In genomic region chr7:80027636-80028417, GRCm38 (mm10) we compare ENCODE assay signal across 8 mouse cellular contexts. TPM values are rescaled to one million over a fixed set of nuclear protein-coding genes. Genes with fewer than 3 reads are reported as not detected.
DNase-seq lines count a peak whose midpoint lies in the region; ATAC-seq and TF ChIP-seq lines count a peak whose summit lies in the region.

No protein-coding gene starts in this region.

- peak overlapping the region; percentile 94 for H3K27ac ChIP-seq in bone marrow, adult 2 months (ENCODE audit: control insufficient read depth, insufficient read depth, low read depth, low read length, poor library complexity)
- peak overlapping the region; percentile 99 for H3K27ac ChIP-seq in heart, embryonic 10.5 days
- peak overlapping the region; percentile 95 for H3K27ac ChIP-seq in kidney, embryonic 14.5 days (ENCODE audit: low read depth, low read length)
- peak overlapping the region; percentile 88 for H3K27ac ChIP-seq in stomach, embryonic 15.5 days

- ATAC-seq in kidney, embryonic 14.5 days (ENCODE audit: low FRiP score, low TSS enrichment): no peak
- ATAC-seq in stomach, embryonic 15.5 days (ENCODE audit: insufficient read depth, low FRiP score, low read depth): no peak

- WGBS in bone marrow, adult 2 months: 1% methylated on average over 23 of the region's 23 CpGs
- 8% methylated on average over 23 of the region's 23 CpGs for WGBS in heart, embryonic 10.5 days
- WGBS in kidney, embryonic 14.5 days: 4% methylated on average over 23 of the region's 23 CpGs
- 8% methylated on average over 23 of the region's 23 CpGs for WGBS in stomach, embryonic 15.5 days

- H3K4me2 ChIP-seq in kidney, embryonic 14.5 days (replicated peaks; ENCODE audit: low read depth, low read length): peak overlapping the region; percentile 90
- H3K4me2 ChIP-seq in stomach, embryonic 15.5 days: peak overlapping the region; percentile 79

- no peaks in the 10 kb centered on the region for H3K9me3 ChIP-seq in heart, embryonic 10.5 days
- H3K9me3 ChIP-seq in kidney, embryonic 14.5 days (ENCODE audit: control insufficient read depth, low read length): no peaks in the 10 kb centered on the region
- H3K9me3 ChIP-seq in stomach, embryonic 15.5 days: no peaks in the 10 kb centered on the region

- TF ChIP-seq POLR2A in bone marrow, adult 2 months (IDR thresholded peaks at IDR 0.05; ENCODE audit: borderline replicate concordance, control insufficient read depth, low read depth, low read length): no peak

- H3K9ac ChIP-seq in kidney, embryonic 14.5 days (ENCODE audit: low read depth, low read length): peak overlapping the region; percentile 96
- peak overlapping the region; percentile 81 for H3K9ac ChIP-seq in stomach, embryonic 15.5 days

- no peak for TF ChIP-seq CTCF in bone marrow, adult 2 months (IDR thresholded peaks at IDR 0.05; ENCODE audit: control insufficient read depth, insufficient read depth, low read length)

- peaks cover 7% of the 10 kb centered on the region for H3K4me1 ChIP-seq in bone marrow, adult 2 months (ENCODE audit: control insufficient read depth, insufficient read depth, low read length)
- H3K4me1 ChIP-seq in heart, embryonic 10.5 days: peaks cover 63% of the 10 kb centered on the region
- peaks cover 35% of the 10 kb centered on the region for H3K4me1 ChIP-seq in kidney, embryonic 14.5 days (ENCODE audit: control insufficient read depth, insufficient read depth, low read length)
- H3K4me1 ChIP-seq in stomach, embryonic 15.5 days: peaks cover 43% of the 10 kb centered on the region

- DNase-seq in cerebellum, adult 11-12 months: peak; percentile 40
- DNase-seq in cerebellum, adult 11 months: no peak
- DNase-seq in heart, embryonic 10.5 days (ENCODE audit: low spot score): no peak
- DNase-seq in lung, postnatal 14 days: peak; percentile 49
- DNase-seq in ovary, postnatal 10 days (ENCODE audit: low spot score): no peak

- no peaks in the 10 kb centered on the region for H3K27me3 ChIP-seq in heart, embryonic 10.5 days (ENCODE audit: insufficient read depth, poor library complexity, severe bottlenecking)
- H3K27me3 ChIP-seq in kidney, embryonic 14.5 days (ENCODE audit: control insufficient read depth, insufficient read depth, low read length): no peaks in the 10 kb centered on the region
- H3K27me3 ChIP-seq in stomach, embryonic 15.5 days (replicated peaks): no peaks in the 10 kb centered on the region

- H3K4me3 ChIP-seq in bone marrow, adult 2 months (replicated peaks; ENCODE audit: control insufficient read depth, low read depth, low read length): peak overlapping the region; percentile 85
- H3K4me3 ChIP-seq in heart, embryonic 10.5 days: peak overlapping the region; percentile 93
- peak overlapping the region; percentile 86 for H3K4me3 ChIP-seq in kidney, embryonic 14.5 days (ENCODE audit: low read length)
- peak overlapping the region; percentile 92 for H3K4me3 ChIP-seq in stomach, embryonic 15.5 days (replicated peaks)

- peaks cover 6% of the 10 kb centered on the region; the same call in 1 of the 2 replicates for H3K36me3 ChIP-seq in heart, embryonic 10.5 days
- no peaks in the 10 kb centered on the region; the same call in 1 of the 2 replicates for H3K36me3 ChIP-seq in kidney, embryonic 14.5 days (ENCODE audit: control insufficient read depth, insufficient read depth, low read length)
- no peaks in the 10 kb centered on the region for H3K36me3 ChIP-seq in stomach, embryonic 15.5 days

RNA-seq across cellular contexts. Expression of gene Zfp710, which starts 3.2 kb away (rescaled TPM):
- 12.5 and 28.1 TPM in 2 replicates for polyA plus RNA-seq in bone marrow, adult 2 months (2011; ENCODE audit: insufficient read depth, insufficient read length, low replicate concordance, missing spikeins)
- polyA plus RNA-seq in heart, embryonic 10.5 days (2016; fragmentation: Nextera tagmentation; extraction: Ambion mirVana): 14.8 and 20.8 TPM in 2 replicates
- 23.6 and 25.7 TPM in 2 replicates for polyA plus RNA-seq in kidney, embryonic 14.5 days (2014; fragmentation: Nextera tagmentation; extraction: Ambion mirVana)
- 14.9 and 15.8 TPM in 2 replicates for polyA plus RNA-seq in stomach, embryonic 15.5 days (2015; fragmentation: Nextera tagmentation; extraction: Ambion mirVana)

Comparison
In these comparisons a context has a peak if more than half of its experiments do, and no peak if none do; other contexts are left out.
1. DNase-seq: peak in cerebellum, adult 11-12 months (single experiment) and lung, postnatal 14 days (single experiment); none in cerebellum, adult 11 months (single experiment), heart, embryonic 10.5 days (single experiment) and ovary, postnatal 10 days (single experiment).
2. Peak in every context shown above with its lines, with median percentiles within 50 percentile points of each other: H3K27ac ChIP-seq and H3K4me3 ChIP-seq.